Mouse (Mus musculus) thymus, postnatal 36 days (tissue): ENCODE data around the gene Fam171a1.

Experiments
- DNase-seq, 2 experiments: peaks; one replicate each; pipeline ENCODE4 v3.0.0; 2022; ENCODE audit warnings: mixed read lengths in 2 of 2

The Fam171a1 gene

DNA sequence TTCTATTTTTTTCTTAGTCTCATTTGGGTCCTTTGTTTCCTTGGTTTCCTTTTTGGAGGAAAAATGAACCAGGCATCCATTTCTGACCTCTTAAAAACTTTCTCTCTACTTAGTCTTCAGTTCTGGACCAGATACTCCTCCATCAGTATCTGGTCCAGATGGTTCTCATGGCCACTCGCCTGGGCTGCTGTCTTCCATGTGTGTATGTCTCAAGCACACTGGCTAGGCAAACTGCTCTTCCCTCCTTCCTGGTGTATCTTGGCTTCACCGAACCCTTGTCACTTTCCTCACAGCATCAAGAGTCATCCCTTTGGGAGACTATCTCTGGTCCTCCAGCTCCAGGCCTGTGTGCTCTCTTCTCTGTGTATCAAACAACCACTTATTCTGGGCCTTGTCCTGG is 25.0 kb downstream of the Fam171a1 start:
- no peak for DNase-seq

DNA sequence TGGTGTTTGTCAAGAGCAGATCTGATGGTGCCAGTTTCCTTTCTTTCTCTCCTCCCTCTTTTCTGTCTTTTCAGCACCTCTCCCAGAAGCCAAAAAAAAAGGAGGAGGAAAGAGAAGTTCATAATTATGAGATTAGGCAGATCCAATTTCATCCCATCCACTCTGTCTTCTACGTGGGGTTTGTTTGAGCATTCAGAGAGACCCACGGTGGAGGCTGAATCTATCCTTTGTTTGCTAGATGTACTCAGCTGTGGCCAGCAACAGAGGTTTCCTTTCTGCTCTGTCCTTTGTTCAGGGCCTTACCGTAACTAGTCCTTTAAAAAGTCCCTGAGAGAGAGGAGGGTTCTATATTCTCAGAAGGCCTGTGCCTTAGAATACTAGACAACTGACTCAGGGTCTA is 25.6 kb downstream of the Fam171a1 start:
- no peak for DNase-seq

- DNase-seq = no peak
Observed at GRCm38 (mm10) chr2:3140585-3140984, 26.6 kb downstream of the Fam171a1 start.

DNA sequence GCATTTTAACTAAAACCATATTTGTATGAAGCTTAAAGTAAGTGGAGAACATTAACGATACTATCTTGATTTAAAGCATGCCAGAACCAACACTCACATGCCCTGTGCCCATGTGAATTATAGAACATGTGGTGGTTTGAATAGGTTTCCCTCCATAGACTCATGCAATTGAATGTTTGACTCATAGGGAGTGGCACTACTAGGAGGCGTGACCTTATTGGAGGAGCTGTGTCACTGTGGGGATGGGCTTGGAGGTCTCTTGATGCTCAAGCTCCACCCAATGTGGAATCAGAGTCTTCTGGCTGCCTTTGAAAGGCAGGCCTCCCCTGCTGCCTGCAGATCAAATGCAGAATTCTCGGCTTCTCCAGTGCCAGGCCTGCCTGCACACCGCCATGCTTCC is 27.8 kb downstream of the Fam171a1 start:
- no peak for DNase-seq

DNA sequence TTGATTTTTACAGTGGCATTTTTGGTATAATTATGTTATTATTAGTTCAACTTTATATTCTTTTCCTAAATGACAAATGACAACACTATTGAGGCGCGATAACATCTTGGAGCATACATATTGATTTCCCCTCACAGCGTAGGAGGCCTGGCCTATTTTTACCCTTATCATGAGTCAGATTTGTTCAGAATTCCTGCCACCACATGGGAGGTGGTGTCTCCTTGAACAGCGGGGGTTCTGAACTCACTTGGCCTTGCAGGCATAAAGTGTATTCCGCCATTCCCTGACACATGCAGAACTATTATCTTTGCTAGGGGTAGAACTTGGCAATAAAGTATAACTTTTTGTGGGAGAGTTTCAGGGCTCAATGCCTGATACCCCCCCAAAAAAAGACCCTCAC is 30.3 kb downstream of the Fam171a1 start:
- no peak for DNase-seq

DNA sequence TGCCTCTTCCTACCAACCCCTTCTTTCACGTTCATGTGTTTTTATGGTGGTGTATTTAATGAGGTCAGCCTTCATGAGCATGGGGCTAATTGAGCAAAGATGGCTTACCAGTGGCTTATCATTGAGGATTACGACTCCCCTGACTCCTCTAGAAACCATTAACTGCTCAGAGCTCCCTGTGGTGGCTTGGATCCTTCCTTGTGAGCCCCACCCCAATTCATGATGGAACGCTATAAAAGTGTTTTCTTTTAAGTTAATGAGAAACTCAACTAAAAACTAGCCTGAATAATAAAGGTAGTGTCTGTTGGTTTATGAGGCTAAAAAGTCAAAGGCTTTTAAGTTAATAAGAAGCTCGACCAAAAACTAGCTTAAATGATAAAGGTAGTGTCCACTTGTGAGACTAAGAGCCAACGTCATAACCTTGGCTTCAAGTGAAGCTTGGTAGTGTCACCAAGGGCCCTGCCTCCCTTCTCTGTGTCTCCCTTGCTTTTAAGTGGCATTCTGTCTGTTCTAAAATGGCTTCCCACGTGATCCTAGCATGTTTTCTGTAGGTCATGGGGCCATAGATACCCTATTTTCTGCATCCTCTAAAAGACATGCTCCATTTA is 33.6 kb downstream of the Fam171a1 start:
- no peak for DNase-seq

- DNase-seq = no peak
Observed at GRCm38 (mm10) chr2:3148731-3149130, 34.7 kb downstream of the Fam171a1 start.

DNA sequence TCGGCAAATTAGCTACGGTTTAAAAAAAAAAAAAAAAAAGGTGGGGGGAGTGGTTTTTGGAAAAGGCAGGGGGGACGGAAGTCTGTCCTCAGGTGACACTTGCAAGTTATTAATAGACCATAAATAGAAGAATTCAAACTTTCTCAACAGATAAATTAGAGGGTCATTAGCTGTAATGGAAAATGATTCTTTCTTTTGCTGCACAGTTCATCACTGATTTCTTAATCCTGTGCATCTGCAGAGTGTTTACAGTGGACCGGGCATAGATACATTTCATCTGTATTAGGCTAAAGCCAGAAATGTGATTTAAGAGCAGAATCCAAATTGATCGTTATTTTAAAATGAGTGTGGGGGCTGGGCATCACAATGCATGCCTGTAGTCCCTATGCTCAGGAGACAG is 36.3 kb downstream of the Fam171a1 start:
- no peak for DNase-seq

DNA sequence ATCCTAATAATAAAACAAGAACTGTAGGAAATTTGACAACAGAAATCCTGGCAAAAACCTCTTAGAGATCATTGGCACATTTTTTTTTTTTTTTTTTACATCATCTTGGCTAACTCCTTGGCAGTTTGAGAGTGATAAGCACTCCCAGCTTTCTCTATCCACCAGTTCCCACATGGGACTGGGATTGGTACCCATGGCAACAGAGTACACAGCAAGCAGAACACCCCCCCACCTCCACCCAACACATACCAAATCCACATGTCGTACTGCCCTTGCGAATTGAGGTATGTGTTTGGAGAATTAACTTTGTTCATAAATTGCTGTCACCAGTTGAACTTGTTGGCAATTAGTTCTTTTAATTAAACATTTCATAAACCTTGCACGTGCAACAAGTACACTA is 37.3 kb downstream of the Fam171a1 start:
- no peak for DNase-seq

DNA sequence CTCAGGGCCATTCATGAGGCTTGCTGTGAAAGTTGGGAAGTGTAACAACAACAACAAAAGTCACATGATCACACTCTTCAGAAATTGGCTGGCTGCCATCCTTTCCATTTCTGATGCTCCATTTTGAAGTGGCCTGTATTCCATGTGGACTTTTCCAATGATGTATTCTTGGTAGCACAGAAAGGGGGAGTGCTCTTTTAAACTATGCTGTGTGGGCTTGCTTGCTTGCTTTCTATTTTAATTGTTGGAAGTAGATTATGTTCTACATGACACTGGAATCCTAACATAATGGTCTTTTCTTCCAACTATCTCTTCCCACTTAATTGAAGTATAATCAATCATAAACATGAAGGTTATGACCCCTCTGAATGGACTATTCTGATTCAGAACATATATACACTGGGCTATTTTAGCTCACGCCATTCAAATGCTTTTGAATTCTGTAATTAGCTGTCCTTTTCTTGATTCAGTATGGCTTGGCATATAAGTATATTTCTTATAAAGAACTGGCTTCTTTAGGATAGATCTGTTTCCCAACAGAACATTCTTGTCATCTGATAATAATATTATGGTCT is 40.2 kb downstream of the Fam171a1 start:
- no peak for DNase-seq

DNA sequence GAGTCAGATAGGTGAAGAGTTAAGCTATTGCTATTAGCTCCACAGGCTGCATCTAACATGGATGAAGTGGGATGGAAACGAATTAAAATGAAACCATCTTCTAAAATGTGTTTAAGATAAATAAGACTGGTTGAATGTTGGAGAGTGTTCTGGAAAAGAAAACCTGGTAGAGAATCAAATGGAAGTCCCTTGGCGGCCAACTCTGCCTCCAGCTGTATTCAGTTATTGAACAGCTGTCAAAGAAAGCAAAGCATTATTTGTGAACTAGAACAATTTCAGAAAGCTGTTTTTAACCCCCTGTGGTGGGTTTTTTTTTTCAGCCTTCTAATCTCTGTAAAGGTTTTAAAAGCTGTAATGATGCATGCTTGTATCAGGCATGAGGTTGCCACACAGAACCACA is 41.0 kb downstream of the Fam171a1 start:
- no peak for DNase-seq

DNA sequence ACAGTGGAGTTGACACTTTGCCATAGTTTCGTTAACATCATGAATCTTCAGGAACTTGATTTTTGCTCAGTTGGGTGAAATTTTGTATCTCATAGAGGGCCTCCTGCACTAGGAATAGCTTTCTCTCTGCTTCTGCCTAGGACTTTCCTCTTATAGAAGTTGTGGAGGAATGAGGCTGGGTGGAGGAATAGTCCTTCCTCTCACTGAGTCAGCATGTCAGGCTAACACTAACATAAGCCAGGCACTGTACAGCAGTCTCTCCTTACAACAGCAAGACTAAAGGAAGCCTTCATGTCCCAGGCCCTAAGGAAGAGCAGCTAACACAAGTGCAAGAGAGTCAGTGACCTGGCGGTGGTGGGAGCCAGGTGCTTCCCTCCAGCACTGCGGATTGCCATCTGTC is 43.0 kb downstream of the Fam171a1 start:
- no peak for DNase-seq

DNA sequence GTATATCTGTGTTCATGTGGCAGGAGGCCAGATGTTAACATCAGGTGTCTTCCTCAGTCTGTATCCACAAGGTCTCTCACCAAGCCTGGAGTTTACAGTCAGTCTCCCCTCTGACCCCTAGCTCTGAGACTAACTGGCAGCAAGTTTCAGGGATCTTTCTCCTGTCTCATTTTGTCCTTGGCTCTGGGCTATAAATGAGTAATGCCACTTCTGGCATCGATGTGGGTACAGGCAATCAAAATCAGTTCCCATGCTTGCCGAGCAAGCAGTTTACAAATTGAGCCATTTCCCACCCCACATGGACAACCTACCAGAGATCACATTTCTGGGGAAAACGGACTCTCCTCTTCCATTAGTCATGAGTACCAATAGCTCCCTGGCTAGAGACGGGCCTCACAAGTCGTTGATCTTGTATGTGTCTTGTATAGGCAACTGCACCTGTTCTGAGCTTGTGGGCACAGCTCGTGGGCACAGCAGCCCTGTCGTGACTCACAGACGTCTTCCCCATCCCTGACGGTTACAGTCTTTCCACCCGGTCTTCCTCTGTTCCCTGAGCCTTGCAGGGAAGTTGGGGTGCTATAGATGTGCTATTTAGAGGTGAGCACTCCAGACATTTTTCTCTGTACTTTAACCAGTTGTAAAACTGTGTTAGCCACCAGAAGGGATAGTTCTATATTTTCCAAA is 43.8 kb downstream of the Fam171a1 start:
- no peak for DNase-seq

GRCm38 (mm10) chr2:3158682-3159412 is 44.8 kb downstream of the Fam171a1 start:
- no peak for DNase-seq

DNA sequence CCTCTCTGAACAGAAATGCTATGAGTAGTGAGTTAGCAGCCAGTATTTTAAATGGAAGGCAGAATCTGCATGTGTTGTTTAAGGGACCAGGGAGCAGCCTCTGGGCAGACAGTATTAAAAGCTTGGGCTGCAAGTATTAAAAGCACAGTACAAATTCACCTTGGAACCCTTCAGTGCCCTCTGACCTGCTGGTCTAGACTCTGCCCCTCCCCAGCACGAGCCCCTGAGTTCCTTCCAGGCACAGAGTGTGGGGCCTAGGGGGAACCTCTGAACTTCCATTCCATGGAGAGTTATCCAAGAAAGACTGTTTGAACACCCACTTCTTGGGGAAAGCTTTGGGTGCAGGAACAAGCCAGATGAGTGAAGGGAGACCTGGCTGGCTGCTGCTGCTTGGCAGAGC is 47.6 kb downstream of the Fam171a1 start:
- no peak for DNase-seq

- no peak for DNase-seq
Observed at GRCm38 (mm10) chr2:3163501-3164076, 49.6 kb downstream of the Fam171a1 start.

DNA sequence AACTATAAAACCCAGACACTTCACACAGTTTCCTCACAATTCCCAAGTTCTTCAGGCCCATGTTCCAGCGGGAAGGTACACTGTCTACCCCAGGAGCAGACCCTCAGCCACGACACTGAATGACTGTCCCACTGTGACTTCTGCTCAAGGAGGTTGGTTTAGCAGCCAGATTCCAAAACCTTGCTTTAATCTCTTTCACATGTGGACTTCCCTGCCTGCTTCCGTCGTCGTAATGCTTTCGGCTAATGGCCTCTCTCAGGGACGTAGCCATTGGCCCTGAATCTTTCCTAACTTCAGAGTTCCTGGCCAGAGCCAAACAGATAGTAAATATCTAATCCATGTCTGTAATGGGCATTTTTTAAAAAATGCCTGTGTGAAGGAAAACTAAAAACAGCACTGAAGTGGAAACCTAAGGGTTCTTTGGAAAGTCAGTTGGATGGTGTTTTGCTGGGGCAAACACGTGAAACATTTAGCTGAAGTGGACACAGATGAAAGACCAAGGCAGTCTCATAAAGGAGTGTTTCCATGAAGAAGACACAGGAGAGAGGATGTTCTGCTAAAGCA is 51.1 kb downstream of the Fam171a1 start:
- no peak for DNase-seq

GRCm38 (mm10) chr2:3165890-3166605 is 52.0 kb downstream of the Fam171a1 start:
- DNase-seq = no peak

DNA sequence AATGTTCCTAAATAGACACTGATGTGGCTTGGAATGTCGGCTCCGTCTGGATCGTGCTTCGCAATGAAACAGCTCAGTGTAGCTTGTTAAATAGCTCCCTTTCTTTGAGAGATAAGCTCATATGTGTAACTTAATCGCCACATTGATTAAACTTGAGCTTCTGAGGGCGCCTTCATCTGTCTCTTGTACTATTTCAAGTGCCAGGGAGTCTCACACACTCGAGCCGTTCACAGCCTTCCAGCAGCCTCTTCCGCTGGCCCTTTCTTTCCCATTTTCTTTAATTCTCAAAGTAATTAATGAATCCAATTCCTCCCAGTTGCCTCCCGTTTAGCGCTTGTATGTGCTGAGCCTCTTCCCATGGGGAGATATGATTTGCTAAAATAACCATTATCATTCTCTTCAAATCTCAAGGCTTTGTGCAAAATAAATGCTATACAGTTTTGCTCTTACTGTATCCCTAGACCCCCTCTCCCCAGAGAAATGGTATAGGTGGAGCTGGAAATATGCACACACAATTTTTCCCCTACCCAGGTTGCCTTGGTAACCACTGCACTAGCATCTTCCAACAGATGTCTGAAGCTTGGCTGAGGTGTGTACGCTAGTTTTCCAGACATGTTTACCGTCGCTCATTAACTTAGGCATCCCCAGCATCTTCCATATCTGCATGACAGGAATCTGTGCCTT is 54.8 kb downstream of the Fam171a1 start:
- DNase-seq = no peak

GRCm38 (mm10) chr2:3169403-3169747 is 55.4 kb downstream of the Fam171a1 start:
- no peak for DNase-seq

DNA sequence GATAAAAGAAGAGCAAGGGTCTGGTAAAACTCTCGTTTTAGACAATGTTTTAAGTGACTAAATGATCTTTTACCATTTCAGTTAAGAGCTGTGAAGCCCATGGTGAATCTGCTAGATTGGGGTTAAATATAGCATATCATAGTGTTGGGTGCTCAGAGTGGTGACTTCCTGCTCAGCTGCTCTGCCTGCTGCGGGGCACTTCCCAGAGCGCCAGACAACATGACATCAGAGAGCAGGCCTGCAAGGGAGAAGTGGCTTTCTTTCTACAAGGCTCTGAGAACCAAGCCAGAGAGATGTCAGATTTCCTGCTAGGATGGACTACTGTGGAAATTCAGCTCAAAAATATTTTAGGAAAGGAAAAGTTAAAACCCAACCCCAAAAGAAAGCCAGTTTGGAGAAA is 57.8 kb downstream of the Fam171a1 start:
- DNase-seq = no peak

- DNase-seq = no peak
Observed at GRCm38 (mm10) chr2:3172656-3173055, 58.6 kb downstream of the Fam171a1 start.
